Mouse (Mus musculus): ENCODE measurements around the gene Cluh. TPM values are rescaled to one million over a fixed set of nuclear protein-coding genes. Genes with fewer than 3 reads are reported as not detected.
A peak's percentile ranks its signal among the peaks of the same experiment; 100 is the strongest.

Gene Cluh
- polyA plus RNA-seq (2012; rRNA removed) = 67.4 and 68.4 TPM in 2 replicates

DNA sequence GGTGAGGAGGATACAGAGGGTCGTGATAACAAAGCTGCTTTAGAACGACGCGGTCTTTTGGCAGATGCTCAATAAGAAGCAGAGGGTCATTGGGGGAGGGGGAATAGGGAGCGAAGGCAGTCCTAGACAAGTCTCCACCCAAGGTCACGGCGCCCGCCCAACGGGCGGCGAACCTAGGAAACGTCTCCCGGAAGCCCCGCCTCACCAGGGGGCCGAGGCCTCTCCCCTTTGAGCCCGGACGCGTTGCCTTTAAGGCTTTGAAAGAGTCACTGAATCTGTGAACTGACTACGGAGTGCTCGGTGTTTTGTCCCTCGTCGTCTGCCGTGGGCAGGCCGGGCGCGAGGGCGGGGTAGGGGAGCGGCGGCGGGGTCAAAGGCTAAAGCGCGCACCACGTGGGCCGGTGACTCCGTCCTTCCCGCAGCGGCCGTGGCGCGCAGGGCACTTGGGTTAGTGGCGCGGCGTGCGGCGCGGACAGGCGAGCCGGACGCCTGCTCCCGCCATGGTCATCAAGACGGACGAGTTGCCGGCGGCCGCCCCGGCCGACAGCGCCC lies at the start of gene Cluh:
Gene Cluh, plus strand, starts transcription at position 401 of the 552 bp plus-strand sequence.
- TF ChIP-seq POLR2A (IDR thresholded peaks at IDR 0.05; ENCODE audit: borderline replicate concordance, insufficient read depth, low read length) (peak; percentile 54; the same call in 1 of the 2 replicates), CTCF (IDR thresholded peaks at IDR 0.05; ENCODE audit: borderline replicate concordance, insufficient read depth, low read depth, low read length) (no peak)
- H3K27ac ChIP-seq (ENCODE audit: insufficient read depth, low read length) = peak within 1 kb of the TSS; percentile 68
- H3K27me3 ChIP-seq (ENCODE audit: control insufficient read depth, insufficient read depth, low read length) = no peaks in the 10 kb centered on the region
- H3K4me3 ChIP-seq (replicated peaks; ENCODE audit: insufficient read depth, low read depth, low read length) = peak within 1 kb of the TSS; percentile 59
- WGBS = under 1% methylated on average over 58 of the region's 58 CpGs
- DNase-seq = peak; percentile 98 to 99
- peaks cover 19% of the 10 kb centered on the region for H3K4me1 ChIP-seq (ENCODE audit: control insufficient read depth, insufficient read depth, low read length)

GRCm38 (mm10) chr11:74602286-74602685 lies 47.0 kb upstream of the Cluh start:
- no peaks in the 10 kb centered on the region for H3K27me3 ChIP-seq (ENCODE audit: control insufficient read depth, insufficient read depth, low read length)
- no peaks in the 10 kb centered on the region for H3K4me1 ChIP-seq (ENCODE audit: control insufficient read depth, insufficient read depth, low read length)
- WGBS = 70% methylated on average over 1 of the region's 1 CpGs
- no peak for DNase-seq
- H3K4me3 ChIP-seq (replicated peaks; ENCODE audit: insufficient read depth, low read depth, low read length) = no peak overlapping the region
- H3K27ac ChIP-seq (ENCODE audit: insufficient read depth, low read length) = no peak overlapping the region
- TF ChIP-seq POLR2A (IDR thresholded peaks at IDR 0.05; ENCODE audit: borderline replicate concordance, insufficient read depth, low read length) (no peak), CTCF (IDR thresholded peaks at IDR 0.05; ENCODE audit: borderline replicate concordance, insufficient read depth, low read depth, low read length) (no peak)

- Histone ChIP-seq H3K4me1 (ENCODE audit: control insufficient read depth, insufficient read depth, low read length) (0 out of 2 replicates have a peak, but pooled peaks cover 3% of the 10 kb centered on the region), H3K4me3 (replicated peaks; ENCODE audit: insufficient read depth, low read depth, low read length) (peak overlapping the region; percentile 61), H3K27me3 (ENCODE audit: control insufficient read depth, insufficient read depth, low read length) (no peaks in the 10 kb centered on the region), H3K27ac (ENCODE audit: insufficient read depth, low read length) (no peak overlapping the region)
- no peak for DNase-seq
- WGBS = 74% methylated on average over 5 of the region's 5 CpGs
- TF ChIP-seq CTCF (IDR thresholded peaks at IDR 0.05; ENCODE audit: borderline replicate concordance, insufficient read depth, low read depth, low read length) = no peak
- TF ChIP-seq POLR2A (IDR thresholded peaks at IDR 0.05; ENCODE audit: borderline replicate concordance, insufficient read depth, low read length) = no peak
Measured at GRCm38 (mm10) chr11:74610068-74610467, 39.2 kb upstream of the Cluh start.

DNA sequence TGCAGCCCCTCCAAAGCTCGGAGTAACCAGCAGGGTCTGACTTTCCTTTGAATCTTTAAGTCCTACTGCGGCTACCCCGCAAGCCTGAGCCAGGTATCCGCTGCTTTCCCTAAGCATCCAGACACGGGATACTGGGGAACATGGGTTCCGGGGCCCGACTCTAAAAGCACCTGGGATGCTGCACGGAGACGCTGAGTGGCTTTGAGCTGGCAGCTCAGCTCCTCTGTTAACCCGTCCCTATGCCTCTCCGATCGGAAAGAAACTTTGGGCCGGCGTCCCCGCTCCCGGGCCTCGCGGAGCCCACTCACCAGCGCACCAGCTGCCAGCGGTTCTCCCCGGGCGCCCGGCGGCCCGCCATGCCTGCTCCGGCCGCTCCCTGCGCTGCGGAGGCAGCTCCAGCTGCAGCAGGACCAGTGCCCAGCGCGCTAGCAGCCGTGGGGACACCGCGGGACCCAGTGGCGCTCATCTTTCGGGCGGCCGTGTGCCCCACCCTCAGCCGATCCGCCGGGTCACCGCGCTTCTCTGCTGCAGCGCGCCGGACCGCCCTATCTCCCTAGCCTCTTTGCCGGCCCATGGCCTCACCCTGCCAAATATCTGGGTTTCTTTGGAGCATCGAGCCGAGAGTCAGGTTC lies 38.6 kb upstream of the Cluh start, which contains the start of gene Rap1gap2:
Gene Rap1gap2, minus strand, starts transcription at position 371 of the 632 bp plus-strand sequence.
- 2% methylated on average over 50 of the region's 50 CpGs for WGBS
- H3K4me1 ChIP-seq (ENCODE audit: control insufficient read depth, insufficient read depth, low read length) = 0 out of 2 replicates have a peak, but pooled peaks cover 3% of the 10 kb centered on the region
- no peaks in the 10 kb centered on the region for H3K27me3 ChIP-seq (ENCODE audit: control insufficient read depth, insufficient read depth, low read length)
- DNase-seq = peak in 1 of 2 experiments; percentile 47
- H3K27ac ChIP-seq (ENCODE audit: insufficient read depth, low read length) = no peak within 1 kb of the TSS
- H3K4me3 ChIP-seq (replicated peaks; ENCODE audit: insufficient read depth, low read depth, low read length) = peak within 1 kb of the TSS; percentile 61
- TF ChIP-seq CTCF (IDR thresholded peaks at IDR 0.05; ENCODE audit: borderline replicate concordance, insufficient read depth, low read depth, low read length) = no peak
- TF ChIP-seq POLR2A (IDR thresholded peaks at IDR 0.05; ENCODE audit: borderline replicate concordance, insufficient read depth, low read length) = no peak

- TF ChIP-seq CTCF (IDR thresholded peaks at IDR 0.05; ENCODE audit: borderline replicate concordance, insufficient read depth, low read depth, low read length) = no peak
- no peak for TF ChIP-seq POLR2A (IDR thresholded peaks at IDR 0.05; ENCODE audit: borderline replicate concordance, insufficient read depth, low read length)
- Histone ChIP-seq H3K4me3 (replicated peaks; ENCODE audit: insufficient read depth, low read depth, low read length) (no peak overlapping the region), H3K4me1 (ENCODE audit: control insufficient read depth, insufficient read depth, low read length) (0 out of 2 replicates have a peak, but pooled peaks cover 3% of the 10 kb centered on the region), H3K27ac (ENCODE audit: insufficient read depth, low read length) (no peak overlapping the region), H3K27me3 (ENCODE audit: control insufficient read depth, insufficient read depth, low read length) (no peaks in the 10 kb centered on the region)
- WGBS = 50% methylated on average over 7 of the region's 7 CpGs
- no peak for DNase-seq
Measured at GRCm38 (mm10) chr11:74611437-74611836, 37.9 kb upstream of the Cluh start.

GRCm38 (mm10) chr11:74613428-74613827 lies 35.9 kb upstream of the Cluh start:
- 0 out of 2 replicates have a peak, but pooled peaks cover 3% of the 10 kb centered on the region for H3K4me1 ChIP-seq (ENCODE audit: control insufficient read depth, insufficient read depth, low read length)
- 71% methylated on average over 4 of the region's 4 CpGs for WGBS
- DNase-seq = no peak

DNA sequence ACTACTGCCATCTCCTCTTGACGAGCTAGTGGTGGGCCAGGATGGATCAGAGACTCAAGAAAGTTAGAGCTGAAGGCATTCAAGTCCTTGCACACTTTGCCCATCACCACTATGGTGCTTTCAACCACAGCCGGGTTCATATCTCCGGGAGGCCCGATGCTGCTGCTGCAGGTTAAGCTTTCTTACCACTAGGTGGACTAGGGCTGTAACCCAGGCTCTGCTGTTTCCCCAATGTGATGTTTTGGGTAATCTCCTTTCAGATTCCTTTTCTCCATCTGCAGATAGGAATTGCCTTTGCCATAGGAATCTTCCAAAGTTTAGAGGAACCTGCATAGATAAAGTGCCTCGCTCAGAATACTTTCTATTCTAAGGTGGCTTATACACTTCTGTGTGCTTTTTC lies 33.7 kb upstream of the Cluh start:
- DNase-seq = no peak
- Histone ChIP-seq H3K4me3 (replicated peaks; ENCODE audit: insufficient read depth, low read depth, low read length) (no peak overlapping the region), H3K27me3 (ENCODE audit: control insufficient read depth, insufficient read depth, low read length) (no peaks in the 10 kb centered on the region), H3K4me1 (ENCODE audit: control insufficient read depth, insufficient read depth, low read length) (no peaks in the 10 kb centered on the region; the same call in 1 of the 2 replicates), H3K27ac (ENCODE audit: insufficient read depth, low read length) (no peak overlapping the region)
- WGBS = 71% methylated on average over 5 of the region's 5 CpGs
- TF ChIP-seq CTCF (IDR thresholded peaks at IDR 0.05; ENCODE audit: borderline replicate concordance, insufficient read depth, low read depth, low read length) = no peak

More at GRCm38 (mm10) chr11:74613428-74613827, 35.9 kb upstream of the Cluh start:
- Histone ChIP-seq H3K27ac (ENCODE audit: insufficient read depth, low read length) (no peak overlapping the region), H3K27me3 (ENCODE audit: control insufficient read depth, insufficient read depth, low read length) (no peaks in the 10 kb centered on the region), H3K4me3 (replicated peaks; ENCODE audit: insufficient read depth, low read depth, low read length) (no peak overlapping the region)
- no peak for TF ChIP-seq CTCF (IDR thresholded peaks at IDR 0.05; ENCODE audit: borderline replicate concordance, insufficient read depth, low read depth, low read length)
